Mouse (Mus musculus) bone marrow, adult 2 months (tissue): ENCODE data around the gene Fam107b.

Experiments
- CTCF ChIP-seq: fragments of 200-500 bp; IDR thresholded peaks from 2 replicates; pipeline ENCODE4 v1.5.1; 2011; ENCODE audit warnings: low read length, control low read depth; ENCODE audit not compliant: control insufficient read depth, insufficient read depth
- POLR2A ChIP-seq: fragments of 200-500 bp; IDR thresholded peaks from 2 replicates; pipeline ENCODE4 v1.6.1; 2011; ENCODE audit warnings: low read depth, mild to moderate bottlenecking, control low read depth, low read length, borderline replicate concordance; ENCODE audit not compliant: control insufficient read depth

- TF ChIP-seq POLR2A: no peak
- TF ChIP-seq CTCF: no peak
Measured at GRCm38 (mm10) chr2:3622158-3622557, 51.9 kb downstream of the Fam107b start.
